Mouse (Mus musculus): ENCODE data around the gene Tchhl1.

Gene Tchhl1

DNA sequence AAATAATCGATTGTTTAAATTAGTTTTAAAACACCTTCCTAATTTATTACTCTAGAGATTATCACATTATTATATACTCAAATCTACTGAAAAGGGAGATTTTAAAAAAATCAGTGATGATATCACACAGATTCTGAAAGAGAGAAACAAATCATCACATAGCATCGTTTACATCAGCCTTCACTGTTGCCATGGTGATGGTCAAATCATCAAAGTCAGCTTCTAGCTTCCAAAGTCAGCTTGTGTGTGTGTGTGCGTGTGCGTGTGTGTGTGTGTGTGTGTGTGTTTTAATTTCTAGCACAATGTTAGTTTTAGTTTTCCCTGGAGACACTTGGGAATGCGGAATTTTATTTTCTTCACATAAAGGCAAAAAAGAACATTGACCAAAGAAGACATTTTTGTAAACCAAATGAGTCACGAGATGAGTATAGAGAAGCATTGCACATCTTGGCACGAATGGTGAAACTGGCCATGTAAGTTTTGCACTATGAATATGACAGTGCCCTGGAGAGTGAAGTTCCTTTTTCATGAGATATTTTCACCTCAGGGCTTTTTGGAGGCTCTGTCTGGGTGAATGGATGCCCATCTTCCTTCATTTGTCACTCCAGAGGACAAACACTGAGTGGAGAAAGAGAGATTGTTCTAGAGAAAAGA lies 36.1 kb downstream of the Tchhl1 start:
- DNase-seq: no peak

DNA sequence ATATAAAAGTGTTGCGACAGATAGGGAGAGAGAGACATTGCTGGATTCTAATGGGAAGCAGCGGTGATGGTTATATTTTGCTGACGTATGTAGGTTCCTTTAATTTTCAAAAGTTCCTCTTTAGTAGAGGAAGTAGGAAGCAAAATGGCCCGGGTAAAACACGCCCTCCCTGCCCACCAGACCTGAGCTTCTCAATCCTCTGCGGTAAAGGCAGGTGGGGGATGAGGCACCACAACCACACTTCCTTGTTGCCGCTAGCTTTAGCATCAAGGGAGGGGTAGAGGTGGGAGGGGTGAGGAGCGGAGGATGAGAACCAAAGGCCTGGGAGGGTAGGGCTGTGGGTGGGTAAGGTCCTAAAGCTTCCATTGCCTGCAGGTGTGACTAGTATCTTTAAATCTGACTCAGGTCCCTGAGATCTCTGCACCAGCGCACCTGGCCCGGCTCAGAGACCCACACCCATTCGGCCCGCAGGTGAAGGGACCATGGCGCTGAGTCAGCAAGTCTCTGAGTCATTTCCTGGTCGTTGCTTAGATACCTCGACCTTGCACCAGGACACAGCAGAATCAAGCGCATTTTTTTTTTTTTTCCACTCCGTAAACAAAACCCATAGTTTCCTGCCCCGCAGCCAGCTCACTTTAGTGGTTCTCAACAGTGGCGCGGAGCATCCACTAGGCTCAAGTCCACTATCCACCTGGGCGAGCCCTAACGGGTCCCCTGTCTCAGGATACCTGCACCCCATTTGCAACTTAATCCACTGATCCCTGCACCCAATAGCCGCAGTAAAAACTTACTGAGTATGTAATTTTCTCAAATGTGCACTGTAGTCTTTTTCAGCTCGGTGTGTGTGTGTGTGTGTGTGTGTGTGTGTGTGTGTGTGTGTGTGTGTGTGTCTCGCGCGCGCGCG lies 37.7 kb downstream of the Tchhl1 start:
- peak; percentile 39 to 41 for DNase-seq

DNA sequence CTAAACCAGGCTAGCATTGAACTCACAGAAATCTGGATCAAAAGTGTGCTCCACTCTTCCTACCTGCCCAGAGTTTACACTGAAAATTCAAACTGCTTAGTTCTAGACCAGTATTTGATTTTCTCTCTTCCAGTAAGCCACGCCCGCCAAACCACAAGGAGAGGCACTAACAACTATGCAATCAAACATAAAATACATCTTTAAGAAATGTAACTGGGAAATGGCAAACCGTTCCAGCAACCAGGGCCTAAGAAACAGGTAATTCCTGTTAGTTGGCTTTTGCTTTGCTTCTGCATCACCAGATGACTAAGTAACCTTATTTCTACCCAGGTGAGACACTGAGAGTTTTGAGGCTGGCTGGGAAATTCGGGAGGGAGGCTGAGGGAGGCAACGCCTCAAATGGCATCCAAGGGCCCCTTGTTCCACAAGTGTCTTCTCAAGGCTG lies 38.3 kb downstream of the Tchhl1 start:
- DNase-seq: no peak

DNA sequence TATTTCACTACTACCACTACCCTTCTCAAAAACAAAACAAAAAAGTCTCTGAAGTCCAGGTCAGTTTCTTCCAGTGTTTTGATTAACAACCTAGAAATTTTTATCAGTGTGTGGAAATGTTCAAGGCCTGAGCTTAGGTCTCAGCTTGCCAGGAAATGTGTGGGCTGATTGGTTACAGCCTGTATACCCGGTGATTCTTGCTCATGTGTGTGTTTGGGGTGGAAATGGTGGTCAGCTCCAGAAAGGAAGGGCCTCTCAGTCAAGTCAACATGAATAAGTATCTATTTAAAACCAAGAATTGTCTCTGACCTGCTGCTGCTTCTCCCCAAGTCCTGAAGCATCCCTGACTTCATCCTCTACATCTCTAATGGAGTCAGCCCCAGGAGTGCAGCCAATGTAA lies 40.7 kb downstream of the Tchhl1 start:
- DNase-seq: no peak

DNA sequence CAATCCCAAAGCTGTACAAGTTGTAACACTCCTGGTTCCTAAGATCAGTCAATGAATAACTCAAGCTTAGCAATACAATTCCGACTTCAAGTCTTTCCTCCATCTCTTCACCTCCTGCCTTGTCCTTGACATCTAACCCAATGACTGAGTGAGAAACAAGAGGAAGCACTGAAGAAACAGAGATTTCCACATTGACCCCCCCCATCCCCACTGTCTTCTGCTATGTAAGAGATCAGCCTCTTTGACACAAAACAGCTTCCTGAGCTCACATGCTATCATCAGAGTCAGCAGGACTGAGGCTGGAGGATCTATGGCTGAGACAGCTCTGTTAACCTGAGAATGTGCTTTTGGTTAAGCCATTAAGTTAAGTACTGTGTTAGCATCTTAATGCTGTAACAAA lies 42.5 kb downstream of the Tchhl1 start:
- no peak for DNase-seq

DNA sequence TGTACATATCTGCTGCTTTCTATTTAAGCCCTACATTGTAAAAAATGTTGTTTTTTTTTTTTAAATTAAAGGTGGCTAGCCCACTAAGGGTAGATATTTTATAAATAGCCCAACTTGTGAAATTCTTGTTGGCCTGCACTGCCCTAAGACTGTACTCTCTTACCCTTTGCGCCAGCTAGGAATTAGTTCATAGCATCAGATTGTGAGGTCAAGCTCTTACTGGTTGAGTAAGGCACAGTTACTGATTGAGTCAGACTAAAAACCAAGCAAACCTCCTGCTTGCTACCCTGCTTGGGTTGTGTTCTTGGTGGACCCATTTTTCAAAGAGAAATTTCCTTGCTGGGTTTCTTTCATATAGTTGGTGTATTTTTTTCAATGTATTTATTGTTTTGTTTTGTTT lies 43.2 kb downstream of the Tchhl1 start:
- DNase-seq: no peak

DNA sequence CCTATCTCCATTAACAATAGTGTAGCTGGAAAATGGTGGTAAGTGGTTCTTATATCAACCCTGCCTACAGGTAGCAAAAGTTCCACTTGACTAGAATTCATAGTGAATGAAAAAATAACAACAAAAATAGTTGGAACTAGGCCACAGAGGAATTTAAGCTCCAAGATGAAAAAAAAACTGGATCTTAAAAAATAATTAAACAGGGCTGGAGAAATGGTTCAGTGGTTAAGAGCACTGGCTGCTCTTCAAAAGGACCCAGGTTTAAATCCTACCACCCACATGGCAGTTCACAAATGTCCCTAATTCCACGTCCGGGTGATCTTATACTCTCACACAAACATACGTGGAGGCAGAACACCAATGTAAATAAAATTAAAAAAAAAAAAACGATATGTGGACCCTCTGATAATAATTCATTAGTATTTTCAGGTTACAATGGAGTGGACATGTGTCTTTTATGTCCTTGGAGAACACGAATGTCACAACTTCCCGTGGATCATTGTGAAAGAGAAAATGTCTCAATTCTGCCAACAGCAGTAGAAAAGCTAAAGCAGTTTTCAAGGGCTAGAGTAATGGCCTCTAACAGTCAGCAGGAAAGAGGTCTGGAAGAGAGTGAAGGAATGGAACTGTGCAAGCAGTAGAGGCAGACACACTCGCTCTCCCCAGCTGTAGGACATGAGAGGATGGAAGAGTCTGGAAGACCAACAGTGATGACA lies 44.0 kb downstream of the Tchhl1 start:
- no peak for DNase-seq

DNA sequence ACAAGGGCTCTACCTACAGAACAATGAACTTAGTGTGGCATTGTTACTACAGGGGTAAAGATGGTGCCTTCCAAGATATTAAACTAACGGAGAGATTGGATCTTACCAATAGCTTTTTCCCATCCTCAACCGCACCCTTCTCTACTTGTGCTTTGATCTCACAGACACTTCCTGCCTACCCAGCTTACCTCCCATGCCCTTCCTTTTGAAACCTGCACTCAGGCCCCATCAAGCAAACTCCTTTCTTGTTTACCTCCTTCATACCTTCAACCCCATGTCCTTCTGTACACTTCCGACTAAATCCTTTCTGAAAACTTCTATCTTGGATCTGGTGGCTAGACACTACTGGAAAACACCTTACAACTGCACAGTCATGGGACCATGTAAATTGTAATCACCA lies 46.1 kb downstream of the Tchhl1 start:
- DNase-seq: no peak

DNA sequence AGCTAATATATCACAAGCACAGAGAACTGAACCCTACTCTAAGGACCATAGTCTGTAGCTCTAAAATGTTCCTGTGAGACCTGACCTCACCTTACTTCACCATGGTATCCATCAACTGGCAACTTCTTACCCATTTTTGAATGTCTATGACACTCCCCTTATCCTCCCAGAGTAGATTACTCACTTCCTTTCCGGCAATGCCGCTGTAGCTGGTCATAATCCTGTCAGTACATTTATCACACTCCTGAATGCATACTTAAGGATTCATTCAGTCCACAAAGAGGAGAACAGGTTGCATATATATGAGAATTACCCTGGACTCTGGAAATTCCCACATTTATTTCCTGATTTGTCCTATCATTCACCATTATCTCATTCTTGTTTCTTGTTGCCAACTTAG lies 48.8 kb downstream of the Tchhl1 start:
- no peak for DNase-seq

DNA sequence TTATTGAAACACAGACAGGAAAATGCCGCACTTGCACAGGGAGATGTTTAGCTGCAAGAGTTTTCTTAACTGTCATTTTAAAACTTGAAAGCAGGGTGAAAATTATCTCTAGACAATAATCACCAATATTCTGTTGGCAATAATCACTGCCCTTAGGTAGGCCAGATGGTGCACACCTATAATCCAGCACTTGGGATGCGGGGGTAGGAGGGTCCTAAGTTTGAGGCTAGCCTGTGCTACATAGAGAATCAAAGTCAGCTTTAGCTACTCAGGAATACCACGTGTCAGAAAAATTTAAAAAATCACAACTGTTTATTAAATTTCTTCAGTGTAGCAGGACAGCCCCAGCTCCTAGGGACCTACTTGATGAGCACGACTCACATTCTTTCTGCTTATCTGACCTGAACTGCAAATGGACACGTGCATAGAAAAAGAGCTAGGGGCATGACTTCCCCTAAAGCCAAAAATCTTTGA lies 51.3 kb downstream of the Tchhl1 start:
- DNase-seq: peak in 1 of 2 experiments; percentile 23

DNA sequence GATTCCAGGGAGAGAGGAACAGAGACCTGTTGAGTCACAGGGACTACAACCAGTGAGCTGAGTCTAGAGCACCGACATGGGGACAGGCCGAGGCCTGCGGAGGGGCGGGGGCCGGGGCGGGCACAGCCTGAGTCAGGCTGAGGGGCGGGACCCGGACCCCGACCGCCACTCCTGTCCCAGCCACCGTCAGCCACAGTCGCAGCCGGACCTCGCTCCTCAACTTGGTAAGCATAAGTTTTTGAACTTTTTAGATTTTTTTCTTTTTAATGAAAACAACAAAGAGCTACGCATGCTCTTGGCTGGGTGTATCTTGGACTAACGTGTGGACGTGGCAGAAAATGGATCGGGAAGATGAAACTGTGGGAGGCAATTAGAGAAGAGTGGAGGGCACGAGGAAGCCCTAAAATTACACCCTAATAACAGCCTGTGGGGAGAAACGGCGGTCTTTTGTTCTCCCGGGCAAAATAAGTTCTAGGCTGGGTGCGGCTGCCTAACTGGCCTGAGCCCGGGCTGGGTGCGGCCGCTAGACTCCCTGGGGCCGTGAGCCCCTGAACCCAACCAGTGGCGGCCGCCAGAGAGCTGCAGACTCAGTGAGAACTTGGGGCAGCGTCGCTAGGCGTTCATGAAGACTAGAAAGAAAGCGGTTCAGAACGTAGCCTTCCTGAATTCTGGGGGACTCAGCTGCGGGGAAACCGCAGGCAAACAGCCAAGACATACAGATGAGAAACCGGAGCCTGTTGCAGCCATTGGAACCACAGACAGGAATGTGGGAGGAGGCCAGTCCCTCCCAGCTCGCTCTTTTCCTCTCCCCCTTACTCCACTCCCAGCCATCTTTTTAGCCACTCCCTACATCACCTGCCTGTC lies 52.0 kb downstream of the Tchhl1 start, which contains the start of gene S100a11:
S100a11 (plus strand) TSS at position 159 of the 864 bp plus-strand sequence.
- DNase-seq: peak; percentile 30 to 45
